Comparison of ENCODE assay signal across 7 mouse cellular contexts in genomic region chr10:85330938-85331691, GRCm38 (mm10). TPM values are rescaled to one million over a fixed set of nuclear protein-coding genes. Genes with fewer than 3 reads are reported as not detected.
A peak's percentile ranks its signal among the peaks of the same experiment; 100 is the strongest.
DNase-seq lines count a peak whose midpoint lies in the region; ATAC-seq lines count a peak whose summit lies in the region.

No protein-coding gene starts in this region.

- no peak overlapping the region for H3K27ac ChIP-seq in forebrain, embryonic 13.5 days
- H3K27ac ChIP-seq in midbrain, embryonic 14.5 days (replicated peaks; ENCODE audit: low read depth, low read length): no peak overlapping the region

- ATAC-seq in forebrain, embryonic 13.5 days: no peak
- no peak for ATAC-seq in midbrain, embryonic 14.5 days (ENCODE audit: low FRiP score, low TSS enrichment)

- no peaks in the 10 kb centered on the region for H3K27me3 ChIP-seq in forebrain, embryonic 13.5 days
- H3K27me3 ChIP-seq in midbrain, embryonic 14.5 days (ENCODE audit: control insufficient read depth, insufficient read depth, low read length): no peaks in the 10 kb centered on the region

- H3K4me1 ChIP-seq in forebrain, embryonic 13.5 days: no peaks in the 10 kb centered on the region
- H3K4me1 ChIP-seq in midbrain, embryonic 14.5 days (ENCODE audit: control insufficient read depth, insufficient read depth, low read length): no peaks in the 10 kb centered on the region

- peak overlapping the region; percentile 39 for H3K4me2 ChIP-seq in forebrain, embryonic 13.5 days
- H3K4me2 ChIP-seq in midbrain, embryonic 14.5 days (ENCODE audit: low read length): peak overlapping the region; percentile 38

- H3K4me3 ChIP-seq in forebrain, embryonic 13.5 days: no peak overlapping the region
- H3K4me3 ChIP-seq in midbrain, embryonic 14.5 days (replicated peaks; ENCODE audit: low read depth, low read length): no peak overlapping the region

- no peaks in the 10 kb centered on the region for H3K9me3 ChIP-seq in forebrain, embryonic 13.5 days (replicated peaks)
- H3K9me3 ChIP-seq in midbrain, embryonic 14.5 days (ENCODE audit: control insufficient read depth, low read length): no peaks in the 10 kb centered on the region

- 13% methylated on average over 13 of the region's 13 CpGs for WGBS in forebrain, embryonic 13.5 days
- WGBS in midbrain, embryonic 14.5 days: 12% methylated on average over 13 of the region's 13 CpGs

- H3K36me3 ChIP-seq in forebrain, embryonic 13.5 days (ENCODE audit: poor library complexity, severe bottlenecking): no peaks in the 10 kb centered on the region
- H3K36me3 ChIP-seq in midbrain, embryonic 14.5 days (ENCODE audit: control insufficient read depth, insufficient read depth, low read length): no peaks in the 10 kb centered on the region

- no peak overlapping the region for H3K9ac ChIP-seq in forebrain, embryonic 13.5 days
- 0 out of 2 replicates have a peak overlapping the region, but pooled peaks have one; percentile 3 for H3K9ac ChIP-seq in midbrain, embryonic 14.5 days (replicated peaks; ENCODE audit: low read length)

- intact Hi-C loops in heart, postnatal 25 days (cut with DNase I): no loop called here

- peak; percentile 76 for DNase-seq in embryo, embryonic 10 days (ENCODE audit: low spot score)
- peak; percentile 1 for DNase-seq in heart, postnatal 25 days (ENCODE audit: low spot score)
- peak; percentile 64 to 67 for DNase-seq in kidney, postnatal 4 days
- DNase-seq in midbrain, embryonic 14.5 days: peak; percentile 20
- DNase-seq in frontal cortex, adult 2 months (ENCODE audit: extremely low spot score in 1 of 2, low spot score in 1 of 2): no peak
- DNase-seq in c-Kit-positive CD71-positive TER-119-positive erythroid progenitor cells, embryonic 14.5 days (ENCODE audit: low spot score): no peak

RNA-seq across cellular contexts. Expression of gene Btbd11, which starts 55.5 kb away (rescaled TPM):
- 4.5 and 7.7 TPM in 2 replicates for polyA plus RNA-seq in forebrain, embryonic 13.5 days (2015; fragmentation: Nextera tagmentation; extraction: Ambion mirVana)
- total RNA-seq in heart, postnatal 25 days (2021): 1 to 10 TPM; 1.4 to 1.7 TPM
- 16.1 and 19.4 TPM in 2 replicates for polyA plus RNA-seq in midbrain, embryonic 14.5 days (2014; fragmentation: Nextera tagmentation; extraction: Ambion mirVana)
- 12.8 and 14.7 TPM in 2 replicates for polyA plus RNA-seq in frontal cortex, adult 2 months (2012; rRNA removed)

Comparison
In these comparisons a context has a peak if more than half of its experiments do, and no peak if none do; other contexts are left out.
1. DNase-seq: peak in embryo, embryonic 10 days (single experiment), heart, postnatal 25 days (single experiment), kidney, postnatal 4 days (2 of 2) and midbrain, embryonic 14.5 days (single experiment); none in frontal cortex, adult 2 months (0 of 2) and c-Kit-positive CD71-positive TER-119-positive erythroid progenitor cells, embryonic 14.5 days (single experiment).